Comparison of ENCODE assay signal across 30 mouse cellular contexts in the genomic region with DNA sequence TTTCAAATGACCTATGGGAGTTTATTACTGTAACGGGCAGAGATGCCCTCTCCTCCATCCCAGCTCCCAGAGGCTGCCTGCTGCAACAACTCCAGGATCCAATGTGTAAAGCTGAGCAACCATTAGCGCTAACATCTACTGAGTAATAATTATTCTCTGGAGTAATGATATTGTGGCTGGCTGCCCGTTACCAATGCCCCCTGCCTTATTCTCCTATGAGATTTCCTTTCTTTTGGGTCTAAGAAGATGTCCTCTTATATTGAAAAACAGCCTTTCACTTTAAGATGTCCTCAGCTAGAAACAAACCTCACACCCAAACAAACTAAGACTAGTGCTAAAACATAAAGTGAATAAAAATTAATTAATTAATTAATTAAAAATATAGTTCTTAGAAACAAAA. TPM values are rescaled to one million over a fixed set of nuclear protein-coding genes. Genes with fewer than 3 reads are reported as not detected.
"Had no signal": no experiment of that assay in that cellular context is flagged by ENCODE, and none has a peak within 500 bp of the region (broad histone marks: within the 10 kb centered on the region; RNA-seq: fewer than 3 reads in every experiment).

A gene (minus strand): TSS at position 101 of the 400 bp plus-strand sequence.

- H3K4me3 ChIP-seq: embryonic facial prominence, embryonic 10.5 days; embryonic facial prominence, embryonic 12.5 days; embryonic facial prominence, embryonic 13.5 days; embryonic facial prominence, embryonic 15.5 days; erythroblast, embryonic 14.5 days; forebrain, embryonic 10.5 days; forebrain, embryonic 12.5 days; forebrain, embryonic 13.5 days; forebrain, embryonic 15.5 days; gastrocnemius, adult 2 months; heart, adult 2 months had no signal

- H3K4me1 ChIP-seq: embryonic facial prominence, embryonic 10.5 days; embryonic facial prominence, embryonic 12.5 days; embryonic facial prominence, embryonic 13.5 days; embryonic facial prominence, embryonic 15.5 days; forebrain, embryonic 10.5 days; forebrain, embryonic 12.5 days; forebrain, embryonic 13.5 days; forebrain, embryonic 15.5 days had no signal

- H3K27ac ChIP-seq: embryonic facial prominence, embryonic 10.5 days; embryonic facial prominence, embryonic 12.5 days; embryonic facial prominence, embryonic 13.5 days; embryonic facial prominence, embryonic 15.5 days; forebrain, embryonic 10.5 days; forebrain, embryonic 12.5 days; forebrain, embryonic 13.5 days; forebrain, embryonic 15.5 days; gastrocnemius, adult 2 months; heart, adult 2 months had no signal

- ATAC-seq: forebrain, embryonic 13.5 days; forebrain, embryonic 14.5 days; forebrain, embryonic 15.5 days; forebrain, embryonic 16.5 days; forebrain, postnatal 0 days had no signal

RNA-seq across cellular contexts. Expression of the gene that starts here (rescaled TPM):
- total RNA-seq: common myeloid progenitor, adult 5-6 weeks; forebrain, postnatal 0 days; gastrocnemius, adult 18-20 months; gastrocnemius, adult 2 months; gastrocnemius, adult 8-10 months; gastrocnemius, postnatal 10 days; gastrocnemius, postnatal 14 days; gastrocnemius, postnatal 25 days; gastrocnemius, postnatal 36 days; gastrocnemius, postnatal 4 days; granulocyte monocyte progenitor cell, adult 5-6 weeks; heart, adult 18-20 months; heart, adult 2 months; heart, adult 8-10 months had no signal
- polyA plus RNA-seq: embryonic facial prominence, embryonic 10.5 days; embryonic facial prominence, embryonic 11.5 days; embryonic facial prominence, embryonic 12.5 days; embryonic facial prominence, embryonic 13.5 days; embryonic facial prominence, embryonic 14.5 days; embryonic facial prominence, embryonic 15.5 days; erythroblast, embryonic 14.5 days; forebrain, embryonic 10.5 days; forebrain, embryonic 11.5 days; forebrain, embryonic 12.5 days; forebrain, embryonic 13.5 days; forebrain, embryonic 14.5 days; forebrain, embryonic 15.5 days; forebrain, embryonic 16.5 days; forebrain, postnatal 0 days; frontal cortex, adult 2 months; gonadal fat pad, adult 2 months; heart, adult 2 months had no signal
